Mouse (Mus musculus) liver, embryonic 11.5 days (tissue): Measurements from ENCODE around the gene Slc39a11. TPM values are rescaled to one million over a fixed set of nuclear protein-coding genes. Genes with fewer than 3 reads are reported as not detected.

Experiments used
- ATAC-seq: fragments of 200-750 bp; cut with Nextera tagmentation; replicated peaks from 2 replicates; pipeline ENCODE4 v1.8.0; 2017; ENCODE audit warnings: moderate number of reproducible peaks, mild to moderate bottlenecking, moderate TSS enrichment, moderate library complexity; ENCODE audit not compliant: low FRiP score
- DNase-seq: peaks from one replicate; pipeline ENCODE4 v3.0.0-alpha.2; 2017; ENCODE audit warnings: low spot score
- H3K27ac ChIP-seq: fragments of 300-500 bp; sonication (generic); 2 replicates; pipeline ENCODE4 v1.5.1; 2014; ENCODE audit warnings: mild to moderate bottlenecking, low read depth, low read length, control low read depth
- H3K27me3 ChIP-seq: fragments of 300-500 bp; sonication (generic); replicated peaks from 2 replicates; pipeline ENCODE4 v1.6.1; 2014; ENCODE audit warnings: low read length, mixed read lengths; ENCODE audit not compliant: control insufficient read depth, insufficient read depth
- H3K36me3 ChIP-seq: fragments of 300-500 bp; sonication (generic); 2 replicates; pipeline ENCODE4 v1.6.1; 2014; ENCODE audit warnings: mild to moderate bottlenecking, low read length, moderate library complexity, mixed read lengths; ENCODE audit not compliant: control insufficient read depth, insufficient read depth
- H3K4me1 ChIP-seq: fragments of 300-500 bp; sonication (generic); replicated peaks from 2 replicates; pipeline ENCODE4 v1.6.1; 2014; ENCODE audit warnings: low read length, mixed read lengths; ENCODE audit not compliant: control insufficient read depth, insufficient read depth
- H3K4me2 ChIP-seq: fragments of 300-500 bp; sonication (generic); 2 replicates; pipeline ENCODE4 v1.6.1; 2014; ENCODE audit warnings: mild to moderate bottlenecking, control low read depth, moderate library complexity
- H3K4me3 ChIP-seq: fragments of 300-500 bp; sonication (generic); 2 replicates; pipeline ENCODE4 v1.5.1; 2014; ENCODE audit warnings: low read depth, low read length, control low read depth
- H3K9ac ChIP-seq: fragments of 300-500 bp; sonication (generic); 2 replicates; pipeline ENCODE4 v1.6.1; 2014; ENCODE audit warnings: low read depth, low read length, control low read depth
- H3K9me3 ChIP-seq: fragments of 300-500 bp; sonication (generic); 2 replicates; pipeline ENCODE4 v1.6.1; 2016; ENCODE audit warnings: low read length, inconsistent platforms, mixed read lengths; ENCODE audit not compliant: control insufficient read depth
- WGBS: fragments of 180-500 bp; shearing (Covaris S2); extraction: QIAGEN DNeasy Blood & Tissue Kit; methylation state at CpG from one replicate; pipeline ENCODE4 v1.1.7; 2014; 5-methylcytosine and 5-hydroxymethylcytosine counted together
- polyA plus RNA-seq: library from polyadenylated mRNA; unstranded; fragments of >200 nt; fragmentation: Nextera tagmentation; extraction: Ambion mirVana; gene quantifications from 2 replicates; pipeline ENCODE4 v1.2.1, GENCODE M21; 2014

Gene Slc39a11
- polyA plus RNA-seq, 1 experiment from 2014 or later, result 20.9 TPM

DNA sequence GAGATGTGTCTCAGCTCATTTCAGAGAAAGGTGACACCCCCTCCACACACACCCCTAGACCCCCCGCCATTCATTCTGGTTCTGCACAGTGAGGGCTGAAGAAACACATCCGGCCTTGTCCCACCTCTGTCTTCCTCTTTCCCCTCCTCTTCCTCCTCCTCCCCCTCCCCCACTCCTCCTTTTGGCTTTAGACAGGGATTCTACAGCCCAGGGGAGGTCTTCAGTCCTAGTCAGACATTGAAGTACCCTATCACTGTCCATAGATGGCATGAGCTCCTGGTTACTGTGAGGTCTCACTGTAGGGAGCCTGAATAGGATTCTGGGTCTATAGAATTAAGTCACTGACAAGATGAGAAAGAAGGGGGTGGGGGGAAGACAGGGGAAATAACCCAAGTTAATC is 28.9 kb downstream of the Slc39a11 start:
- Histone ChIP-seq H3K9me3 (no peaks in the 10 kb centered on the region), H3K4me2 (no peak overlapping the region), H3K36me3 (no peaks in the 10 kb centered on the region), H3K9ac (no peak overlapping the region), H3K27me3 (peaks cover 39% of the 10 kb centered on the region), H3K4me1 (peaks cover 10% of the 10 kb centered on the region; the same call in 1 of the 2 replicates), H3K27ac (no peak overlapping the region), H3K4me3 (no peak overlapping the region)
- no peak for DNase-seq
- no peak for ATAC-seq
- WGBS, result 36% methylated on average over 2 of the region's 2 CpGs

DNA sequence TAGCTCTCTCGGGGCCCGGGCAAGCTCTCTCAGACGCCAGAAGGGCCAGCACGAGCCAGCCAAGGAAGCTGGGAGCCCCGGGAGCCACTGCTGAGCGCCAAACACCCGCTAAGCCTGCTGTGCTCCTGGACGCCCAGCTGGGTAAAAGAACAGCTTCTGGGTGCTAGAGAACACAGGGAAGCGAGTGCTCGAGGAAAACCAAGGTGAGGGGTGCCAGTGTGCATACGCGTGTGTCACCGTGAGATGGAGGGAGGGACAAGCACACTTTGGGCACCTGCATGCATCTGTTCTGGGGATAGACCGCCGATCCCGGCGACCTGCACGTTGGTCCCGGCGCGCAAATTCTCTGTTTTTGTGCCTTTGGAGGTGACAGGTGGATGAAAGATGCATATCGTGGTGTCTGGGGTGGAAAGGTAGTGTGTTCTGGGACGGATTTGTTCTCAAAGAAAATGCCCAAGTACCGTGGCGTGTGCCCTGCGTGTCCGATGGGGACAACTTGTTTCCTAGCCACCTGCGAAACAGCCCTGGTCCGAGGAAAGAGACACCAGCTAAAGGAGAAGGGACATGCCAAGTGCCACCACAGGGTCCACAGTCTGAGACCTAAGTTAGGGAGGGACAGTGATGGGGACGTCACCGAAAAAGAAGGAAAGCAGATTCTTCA is 30.3 kb downstream of the Slc39a11 start:
- no peak for DNase-seq
- Histone ChIP-seq H3K27ac (no peak overlapping the region), H3K9me3 (no peaks in the 10 kb centered on the region), H3K4me2 (peak overlapping the region; percentile 66), H3K4me3 (peak overlapping the region; percentile 38), H3K4me1 (peaks cover 10% of the 10 kb centered on the region; the same call in 1 of the 2 replicates), H3K36me3 (no peaks in the 10 kb centered on the region), H3K27me3 (peaks cover 39% of the 10 kb centered on the region), H3K9ac (no peak overlapping the region)
- 3% methylated on average over 31 of the region's 31 CpGs for WGBS
- ATAC-seq, result no peak

DNA sequence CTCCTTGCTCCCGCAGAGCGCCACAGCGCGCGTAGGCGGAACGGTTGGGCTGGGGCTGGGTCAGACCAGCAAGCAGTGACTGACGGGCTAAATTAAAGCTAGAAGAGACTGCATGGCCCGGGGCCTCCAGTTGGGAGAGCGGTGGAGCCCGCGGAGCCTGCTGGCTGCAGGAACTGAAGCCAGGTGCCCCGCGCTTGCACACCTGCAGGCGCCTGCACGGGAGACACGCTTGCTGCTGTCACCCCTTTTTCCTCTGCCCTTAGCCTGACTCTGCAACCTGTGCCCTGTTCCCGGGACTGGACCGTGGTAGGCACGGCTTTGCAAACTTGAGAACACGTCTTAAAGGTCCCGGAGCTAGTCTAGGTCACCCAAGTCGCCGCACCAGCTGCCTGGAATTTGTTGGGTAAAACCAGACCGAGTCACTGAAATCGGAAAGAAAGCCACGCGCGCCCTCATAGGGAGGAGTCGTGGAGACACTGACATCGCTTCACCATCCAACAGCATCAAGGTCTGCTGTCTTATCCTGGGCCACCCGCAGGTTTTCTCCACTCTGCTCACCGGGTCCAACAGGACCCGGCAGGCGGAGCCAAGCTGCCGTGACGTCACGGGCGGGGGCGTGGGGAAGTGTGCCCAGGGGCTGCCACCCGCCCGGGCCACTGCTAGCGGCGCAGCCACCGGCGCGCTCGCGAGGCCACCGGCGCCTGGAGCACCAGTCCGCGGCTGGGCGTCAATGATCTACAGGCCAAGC is 31.0 kb downstream of the Slc39a11 start, which contains the start of gene Sstr2:
TSS of gene Sstr2 (plus strand) at position 671 of the 748 bp plus-strand sequence.
- peak within 1 kb of the TSS; percentile 38 for H3K4me3 ChIP-seq
- WGBS, result 2% methylated on average over 54 of the region's 54 CpGs
- no peaks in the 10 kb centered on the region for H3K9me3 ChIP-seq
- peaks cover 10% of the 10 kb centered on the region; the same call in 1 of the 2 replicates for H3K4me1 ChIP-seq
- no peak within 1 kb of the TSS; the same call in 1 of the 2 replicates for H3K9ac ChIP-seq
- H3K36me3 ChIP-seq, result no peaks in the 10 kb centered on the region
- DNase-seq, result peak; percentile 66
- H3K4me2 ChIP-seq, result peak within 1 kb of the TSS; percentile 66
- H3K27ac ChIP-seq, result no peak within 1 kb of the TSS
- peaks cover 39% of the 10 kb centered on the region for H3K27me3 ChIP-seq
- ATAC-seq, result peak; percentile 39

DNA sequence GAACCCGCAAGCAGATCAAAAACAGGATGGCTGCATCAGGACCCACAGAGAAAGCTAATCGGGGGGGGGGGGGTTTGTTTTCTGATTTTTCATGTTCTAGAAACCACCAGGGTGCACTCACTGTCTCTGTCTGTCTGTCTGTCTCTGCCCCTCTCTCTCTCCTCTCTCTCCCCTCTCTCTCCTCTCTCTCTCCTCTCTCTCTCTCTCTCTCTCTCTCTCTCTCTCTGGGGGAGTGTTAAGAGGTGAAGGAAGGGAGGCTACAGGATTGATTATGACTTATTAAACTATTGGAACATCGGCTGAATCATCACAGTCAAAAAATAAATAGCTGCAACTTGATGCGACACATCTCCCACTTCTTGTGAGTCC is 31.6 kb downstream of the Slc39a11 start:
- Histone ChIP-seq H3K9ac (no peak overlapping the region; the same call in 1 of the 2 replicates), H3K27me3 (peaks cover 39% of the 10 kb centered on the region), H3K4me3 (peak overlapping the region; percentile 38), H3K27ac (no peak overlapping the region), H3K4me2 (peak overlapping the region; percentile 66), H3K36me3 (no peaks in the 10 kb centered on the region), H3K4me1 (peaks cover 10% of the 10 kb centered on the region; the same call in 1 of the 2 replicates), H3K9me3 (no peaks in the 10 kb centered on the region)
- ATAC-seq (no peak), DNase-seq (no peak)
- 32% methylated on average over 4 of the region's 4 CpGs for WGBS

DNA sequence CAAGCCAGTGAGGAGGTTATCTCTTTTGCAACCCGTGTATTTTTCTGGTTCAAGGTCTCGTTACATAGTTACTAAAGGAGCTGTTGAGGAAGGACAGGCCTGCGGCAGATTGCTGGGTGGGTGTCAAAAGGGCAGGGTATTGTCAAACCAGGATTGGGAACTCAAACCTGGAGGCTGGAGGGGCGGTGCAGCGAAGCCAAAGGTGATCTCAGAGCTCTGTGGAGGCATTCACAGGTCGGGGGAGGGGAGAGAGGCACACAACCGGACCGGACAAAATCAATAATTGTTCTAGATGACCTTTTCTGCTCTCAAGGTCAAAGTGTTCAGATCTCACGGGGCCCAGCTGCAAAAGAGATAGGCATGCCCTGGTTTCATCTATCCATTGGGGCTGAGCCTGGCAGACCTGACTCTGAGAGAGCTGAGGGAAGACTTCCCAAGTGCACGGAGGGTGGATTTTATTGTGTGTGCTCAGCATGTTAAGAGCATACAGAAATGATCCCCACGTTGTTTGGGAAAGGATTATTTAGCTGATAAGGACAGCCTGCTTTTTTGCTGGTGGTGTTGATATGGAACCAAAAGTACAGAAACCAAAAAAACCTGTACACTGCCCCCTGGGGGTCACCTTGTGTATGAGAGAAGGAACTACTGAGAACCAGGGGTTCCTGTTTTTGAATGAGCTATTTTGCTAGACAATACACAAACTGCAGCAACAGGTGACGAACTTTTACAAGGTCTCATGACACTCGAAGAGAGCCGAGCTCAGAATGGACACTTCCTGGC is 32.6 kb downstream of the Slc39a11 start:
- H3K4me3 ChIP-seq, result no peak overlapping the region
- H3K9me3 ChIP-seq, result no peaks in the 10 kb centered on the region
- ATAC-seq (peak; percentile 45; the same call in 1 of the 2 replicates), DNase-seq (peak; percentile 60)
- H3K27ac ChIP-seq, result no peak overlapping the region
- 45% methylated on average over 14 of the region's 14 CpGs for WGBS
- no peaks in the 10 kb centered on the region for H3K36me3 ChIP-seq
- no peak overlapping the region for H3K9ac ChIP-seq
- H3K4me1 ChIP-seq, result peaks cover 10% of the 10 kb centered on the region
- peaks cover 39% of the 10 kb centered on the region for H3K27me3 ChIP-seq
- peak overlapping the region; percentile 15; the same call in 1 of the 2 replicates for H3K4me2 ChIP-seq

DNA sequence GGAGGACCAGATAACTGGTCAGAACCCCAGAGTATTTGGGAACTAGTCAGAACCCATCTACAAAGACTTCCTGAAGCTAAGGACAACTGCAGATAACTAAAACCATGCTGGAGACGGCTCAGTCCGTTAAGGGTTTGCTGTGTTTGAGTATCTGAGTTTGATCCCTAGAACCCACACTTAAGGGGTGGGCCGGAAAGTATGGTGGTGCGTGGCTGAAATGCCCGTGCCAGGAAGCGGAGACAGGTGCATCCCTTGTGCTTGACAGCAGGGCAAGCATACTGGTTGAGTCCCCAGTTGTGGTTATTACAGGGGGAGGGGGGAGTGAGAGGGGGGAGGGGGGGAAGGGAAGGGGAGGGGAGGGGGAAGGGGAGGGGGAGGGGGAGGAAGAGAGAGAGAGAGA is 35.4 kb downstream of the Slc39a11 start:
- Histone ChIP-seq H3K4me3 (no peak overlapping the region), H3K9me3 (no peaks in the 10 kb centered on the region), H3K36me3 (no peaks in the 10 kb centered on the region), H3K4me1 (peaks cover 13% of the 10 kb centered on the region), H3K9ac (no peak overlapping the region), H3K4me2 (no peak overlapping the region), H3K27ac (no peak overlapping the region), H3K27me3 (peaks cover 17% of the 10 kb centered on the region)
- ATAC-seq (no peak), DNase-seq (no peak)
- WGBS, result 37% methylated on average over 6 of the region's 6 CpGs

DNA sequence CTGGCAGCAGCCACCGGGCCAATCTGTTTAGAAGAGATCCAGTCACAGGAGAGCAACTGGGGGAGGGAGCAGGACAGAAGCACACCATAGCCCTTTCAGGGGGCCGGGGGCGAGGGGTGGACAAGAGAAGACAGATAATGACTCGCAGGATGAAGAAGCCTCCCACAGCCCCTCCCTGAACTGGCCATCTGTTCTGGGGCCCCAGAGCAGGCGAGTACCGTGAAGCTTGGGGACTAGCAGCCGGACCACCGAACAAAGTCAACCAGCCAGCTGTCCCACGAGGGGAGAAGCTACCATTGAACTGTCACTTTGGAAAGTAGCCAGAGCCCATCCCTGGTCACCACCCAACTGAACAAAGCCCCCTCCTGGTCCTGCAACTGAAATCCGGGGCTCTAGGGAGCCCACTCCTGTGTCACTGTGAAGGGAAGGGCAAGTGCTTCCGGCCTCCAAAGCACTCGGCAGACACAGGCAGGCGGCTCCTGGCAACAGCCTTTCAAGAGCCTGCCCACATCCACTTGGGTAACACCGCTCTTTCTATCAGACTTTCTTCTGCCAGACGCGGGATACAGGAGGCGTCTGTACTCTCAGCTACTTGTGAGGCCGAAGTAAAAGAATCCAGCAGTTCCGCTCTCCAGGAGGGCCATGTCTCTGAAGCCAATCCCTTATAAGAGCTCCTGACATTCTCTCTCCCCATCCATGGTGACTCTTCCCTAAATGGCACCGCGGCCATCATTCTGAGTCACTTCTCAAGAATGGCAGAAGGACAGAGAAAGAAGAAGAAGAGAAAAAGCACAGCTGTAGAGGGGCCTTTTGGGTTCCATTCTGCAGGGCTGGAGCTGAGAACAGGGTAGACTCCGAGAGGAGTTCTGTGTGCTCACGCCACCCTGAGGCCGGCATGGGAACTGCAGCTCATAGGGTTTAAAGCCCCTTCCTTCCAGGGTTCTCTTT is 37.9 kb downstream of the Slc39a11 start:
- H3K9ac ChIP-seq, result no peak overlapping the region
- peaks cover 8% of the 10 kb centered on the region for H3K4me1 ChIP-seq
- H3K4me2 ChIP-seq, result peak overlapping the region; percentile 32
- H3K4me3 ChIP-seq, result no peak overlapping the region
- no peaks in the 10 kb centered on the region for H3K9me3 ChIP-seq
- H3K36me3 ChIP-seq, result no peaks in the 10 kb centered on the region
- 19% methylated on average over 24 of the region's 24 CpGs for WGBS
- H3K27ac ChIP-seq, result peak overlapping the region; percentile 9; the same call in 1 of the 2 replicates
- no peak; the same call in 1 of the 2 replicates for ATAC-seq
- H3K27me3 ChIP-seq, result no peaks in the 10 kb centered on the region
- DNase-seq, result peak; percentile 51
